Mouse (Mus musculus) megakaryocyte, embryonic 14.5 days (primary cell): ENCODE measurements around the gene Narf.

Experiments used
- FLI1 ChIP-seq: IDR thresholded peaks from 2 replicates; pipeline ENCODE4 v1.6.1; 2012; ENCODE audit warnings: low read length, inconsistent platforms, mixed read lengths
- GATA1 ChIP-seq: IDR thresholded peaks from 3 replicates; pipeline ENCODE4 v1.6.1; 2012; ENCODE audit warnings: mixed read lengths, low read length, inconsistent platforms, borderline replicate concordance

DNA sequence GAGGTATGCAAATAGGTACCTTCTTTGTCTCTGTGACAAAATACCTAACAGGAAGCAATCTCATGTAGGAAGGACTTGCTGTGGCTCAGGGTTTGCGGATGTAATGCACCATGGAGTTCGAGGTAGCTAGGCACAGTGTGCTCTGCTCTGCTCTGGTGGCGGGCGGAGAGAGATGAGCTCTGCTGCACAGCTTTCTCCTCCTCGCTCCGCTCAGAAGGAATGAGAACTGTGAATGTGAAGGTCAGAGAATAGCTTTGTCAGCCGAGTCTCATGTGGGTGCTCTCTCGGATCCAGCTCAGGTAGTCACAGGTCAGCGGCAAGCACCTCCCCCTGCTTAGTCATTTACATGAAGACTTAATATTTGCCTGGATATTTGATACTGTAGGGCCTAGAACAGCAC is 63.2 kb downstream of the Narf start:
- TF ChIP-seq GATA1: no peak
- TF ChIP-seq FLI1: no peak
